Mouse (Mus musculus): ENCODE measurements around the gene Abcc4. TPM values are rescaled to one million over a fixed set of nuclear protein-coding genes. Genes with fewer than 3 reads are reported as not detected.

Gene Abcc4
- polyA plus RNA-seq, 1 experiment from 2014 or later: 1.6 TPM

DNA sequence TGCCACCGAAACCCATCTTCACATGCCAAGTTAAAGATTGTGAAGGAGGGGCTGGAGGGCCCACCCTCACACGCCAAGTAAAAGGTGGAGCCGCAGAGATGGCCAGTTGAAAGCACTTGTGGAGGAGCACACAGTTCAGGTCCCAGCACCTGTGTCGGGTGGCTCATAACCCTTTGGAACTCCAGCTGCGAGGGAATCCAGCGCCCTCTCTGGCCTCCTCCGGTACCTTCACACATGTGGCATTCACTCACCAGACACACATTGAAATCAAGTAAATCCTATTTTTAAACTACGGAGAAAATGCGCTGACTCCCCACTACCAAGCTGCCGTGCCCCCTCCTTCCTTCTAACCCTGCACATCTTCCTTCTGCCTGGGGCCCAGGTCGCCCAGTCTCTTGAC is 95.2 kb downstream of the Abcc4 start:
- 95% methylated on average over 11 of the region's 11 CpGs for WGBS
- no peak for ATAC-seq (replicated peaks)
- Histone ChIP-seq H3K9me3 (no peaks in the 10 kb centered on the region), H3K4me1 (no peaks in the 10 kb centered on the region), H3K4me2 (no peak overlapping the region), H3K27ac (no peak overlapping the region), H3K36me3 (replicated peaks) (no peaks in the 10 kb centered on the region), H3K9ac (no peak overlapping the region), H3K27me3 (replicated peaks) (no peaks in the 10 kb centered on the region), H3K4me3 (no peak overlapping the region)

DNA sequence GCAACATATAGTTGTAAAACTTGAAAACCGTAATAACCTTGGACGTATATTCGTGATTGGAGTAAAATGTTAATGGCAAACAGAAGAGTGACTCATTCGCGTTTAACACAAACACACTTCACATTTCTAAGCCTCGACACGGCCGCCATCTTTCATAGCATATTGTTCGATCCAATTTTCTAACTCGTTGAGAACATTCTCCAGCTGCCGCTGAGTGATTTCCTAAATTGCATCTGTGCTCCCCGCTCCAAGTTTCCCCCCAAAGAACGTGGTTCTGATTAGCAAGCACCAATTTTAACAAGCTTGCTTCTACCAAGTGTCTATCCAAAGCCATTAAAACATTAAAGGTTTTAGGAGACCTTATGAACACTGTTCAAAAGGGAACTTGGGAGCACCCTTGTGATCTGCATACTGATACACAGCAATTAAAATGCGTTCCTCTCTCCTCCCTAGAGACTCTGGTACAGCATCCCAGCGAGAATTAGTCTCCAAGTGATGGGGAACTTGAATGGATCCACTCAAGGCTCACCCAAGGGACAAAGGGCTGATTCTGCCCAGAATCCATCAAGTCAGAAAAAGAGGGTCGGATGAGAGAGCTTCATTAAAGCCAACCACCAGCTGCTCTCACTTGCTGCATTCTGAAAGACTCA is 97.1 kb downstream of the Abcc4 start:
- H3K27ac ChIP-seq: no peak overlapping the region
- no peak overlapping the region for H3K9ac ChIP-seq
- no peaks in the 10 kb centered on the region for H3K27me3 ChIP-seq (replicated peaks)
- no peaks in the 10 kb centered on the region for H3K4me1 ChIP-seq
- H3K4me2 ChIP-seq: no peak overlapping the region
- 73% methylated on average over 16 of the region's 16 CpGs for WGBS
- peak; percentile 62 for ATAC-seq (replicated peaks)
- no peak overlapping the region for H3K4me3 ChIP-seq
- H3K36me3 ChIP-seq (replicated peaks): no peaks in the 10 kb centered on the region
- H3K9me3 ChIP-seq: no peaks in the 10 kb centered on the region

DNA sequence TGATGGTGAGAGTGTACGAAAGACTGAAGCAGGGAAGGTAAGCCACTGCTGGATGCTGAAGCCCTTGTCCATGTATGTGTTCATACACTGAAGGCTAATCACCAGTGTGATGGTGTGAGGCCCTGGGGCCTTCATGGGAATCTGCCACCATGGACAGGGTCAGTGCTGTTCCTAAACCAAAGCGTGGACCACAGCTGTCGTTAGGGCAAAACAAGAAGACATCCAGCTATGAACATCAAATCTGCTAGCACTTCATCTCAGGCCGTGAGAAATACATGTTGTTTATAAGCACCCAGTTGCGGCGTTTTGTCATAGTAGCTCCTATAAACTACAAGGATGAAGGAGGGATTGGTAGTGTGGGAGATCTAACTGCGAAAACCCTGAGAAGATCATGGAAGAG is 97.7 kb downstream of the Abcc4 start:
- 95% methylated on average over 7 of the region's 7 CpGs for WGBS
- no peak for ATAC-seq (replicated peaks)
- no peak overlapping the region for H3K27ac ChIP-seq
- no peak overlapping the region for H3K9ac ChIP-seq
- H3K4me3 ChIP-seq: no peak overlapping the region
- no peak overlapping the region for H3K4me2 ChIP-seq
- H3K36me3 ChIP-seq (replicated peaks): no peaks in the 10 kb centered on the region
- H3K4me1 ChIP-seq: no peaks in the 10 kb centered on the region
- no peaks in the 10 kb centered on the region for H3K9me3 ChIP-seq
- no peaks in the 10 kb centered on the region for H3K27me3 ChIP-seq (replicated peaks)

DNA sequence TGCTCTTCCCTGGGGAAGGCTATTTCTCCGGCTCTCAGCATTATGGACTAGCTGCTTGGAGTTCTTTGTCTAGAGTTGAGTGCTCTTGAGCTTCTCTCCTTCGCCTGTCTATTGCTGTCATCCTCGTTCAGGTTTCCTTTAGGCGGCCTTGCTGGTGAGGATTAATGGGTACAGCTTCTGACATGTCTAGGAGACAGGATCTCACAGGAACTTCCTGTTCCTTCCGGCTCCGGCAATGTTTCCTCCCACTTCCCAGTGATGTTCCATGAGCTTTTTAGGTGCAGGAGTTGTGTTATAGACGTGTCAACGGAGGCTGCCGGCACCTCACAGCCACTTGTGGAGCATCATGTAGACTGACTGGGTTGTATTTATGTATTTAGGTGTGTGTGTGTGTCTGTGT is 99.5 kb downstream of the Abcc4 start:
- Histone ChIP-seq H3K36me3 (replicated peaks) (no peaks in the 10 kb centered on the region), H3K27ac (no peak overlapping the region), H3K4me1 (no peaks in the 10 kb centered on the region), H3K27me3 (replicated peaks) (no peaks in the 10 kb centered on the region), H3K9me3 (no peaks in the 10 kb centered on the region), H3K4me3 (no peak overlapping the region), H3K9ac (no peak overlapping the region), H3K4me2 (no peak overlapping the region)
- no peak for ATAC-seq (replicated peaks)
- WGBS: 88% methylated on average over 9 of the region's 9 CpGs

DNA sequence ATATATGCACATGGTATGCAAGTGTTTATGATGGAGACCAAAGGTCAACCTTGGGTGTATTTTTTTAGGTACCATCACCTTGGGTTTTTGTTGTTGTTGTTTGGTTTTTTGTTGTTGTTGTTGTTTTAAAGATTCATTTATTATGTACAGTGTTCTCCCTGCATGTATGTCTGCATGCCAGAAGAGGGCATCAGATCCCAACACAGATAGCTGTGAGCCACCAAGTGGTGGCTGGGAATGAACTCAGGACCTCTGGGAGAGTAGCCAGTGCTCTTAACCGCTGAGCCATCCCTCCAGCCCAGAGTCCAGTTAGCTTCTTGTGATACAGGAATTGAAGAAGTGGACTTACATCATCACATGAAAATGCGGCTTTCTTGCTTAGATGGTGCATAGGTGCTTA is 101.1 kb downstream of the Abcc4 start:
- WGBS: 95% methylated on average over 2 of the region's 2 CpGs
- H3K9ac ChIP-seq: no peak overlapping the region
- peaks cover 7% of the 10 kb centered on the region; the same call in 1 of the 2 replicates for H3K4me1 ChIP-seq
- no peaks in the 10 kb centered on the region for H3K36me3 ChIP-seq (replicated peaks)
- H3K9me3 ChIP-seq: no peaks in the 10 kb centered on the region
- H3K27me3 ChIP-seq (replicated peaks): no peaks in the 10 kb centered on the region
- no peak overlapping the region for H3K27ac ChIP-seq
- H3K4me2 ChIP-seq: no peak overlapping the region
- ATAC-seq (replicated peaks): no peak
- H3K4me3 ChIP-seq: no peak overlapping the region

DNA sequence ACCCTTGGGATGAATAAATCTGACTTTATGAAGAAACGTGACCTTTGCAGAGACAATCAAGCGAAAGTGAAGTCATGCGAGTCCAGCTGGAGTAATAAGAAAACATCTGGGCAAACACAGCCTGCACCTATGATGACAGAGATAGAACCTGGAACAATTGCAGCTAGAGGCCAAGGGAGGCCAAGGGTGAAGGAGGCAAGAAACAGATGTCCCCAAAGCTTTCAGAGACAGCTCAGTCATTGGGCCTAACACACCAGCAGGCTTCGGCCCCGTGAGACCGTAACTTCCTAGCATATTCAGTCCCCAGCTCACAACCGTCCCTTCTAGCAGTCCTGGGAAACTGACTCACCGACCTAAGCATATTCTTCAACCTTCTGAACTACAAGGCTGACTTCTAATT is 104.0 kb downstream of the Abcc4 start:
- ATAC-seq (replicated peaks): no peak
- H3K4me1 ChIP-seq: peaks cover 7% of the 10 kb centered on the region; the same call in 1 of the 2 replicates

DNA sequence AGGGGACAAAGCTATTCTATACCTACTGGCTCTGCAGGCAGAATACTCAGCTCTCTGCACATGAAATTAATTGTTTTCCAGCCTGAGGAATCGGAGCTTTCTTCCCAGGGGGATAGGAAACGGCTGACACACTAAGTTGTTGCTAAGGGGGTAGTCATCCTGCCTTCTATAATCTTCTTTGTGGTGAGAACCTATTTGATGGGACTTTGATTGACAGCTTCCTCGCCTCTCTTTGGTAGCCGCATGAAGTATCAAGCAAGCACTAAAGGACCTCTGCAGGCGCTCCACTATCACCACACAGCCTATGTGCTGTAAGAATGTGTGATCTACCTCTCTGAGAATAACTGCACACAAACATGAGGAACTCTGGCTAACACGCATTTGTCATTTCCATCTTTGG is 105.3 kb downstream of the Abcc4 start:
- Histone ChIP-seq H3K9me3 (no peaks in the 10 kb centered on the region), H3K36me3 (replicated peaks) (no peaks in the 10 kb centered on the region), H3K27me3 (replicated peaks) (no peaks in the 10 kb centered on the region), H3K4me1 (peaks cover 7% of the 10 kb centered on the region; the same call in 1 of the 2 replicates), H3K4me2 (no peak overlapping the region), H3K9ac (no peak overlapping the region), H3K27ac (no peak overlapping the region), H3K4me3 (no peak overlapping the region)
- 21% methylated on average over 6 of the region's 6 CpGs for WGBS
- ATAC-seq (replicated peaks): peak; percentile 82

More for the DNA sequence above, 104.0 kb downstream of the Abcc4 start:
- Histone ChIP-seq H3K9me3 (no peaks in the 10 kb centered on the region), H3K9ac (no peak overlapping the region), H3K4me2 (no peak overlapping the region), H3K4me3 (no peak overlapping the region), H3K27ac (no peak overlapping the region), H3K27me3 (replicated peaks) (no peaks in the 10 kb centered on the region), H3K36me3 (replicated peaks) (no peaks in the 10 kb centered on the region)
- 82% methylated on average over 8 of the region's 8 CpGs for WGBS

DNA sequence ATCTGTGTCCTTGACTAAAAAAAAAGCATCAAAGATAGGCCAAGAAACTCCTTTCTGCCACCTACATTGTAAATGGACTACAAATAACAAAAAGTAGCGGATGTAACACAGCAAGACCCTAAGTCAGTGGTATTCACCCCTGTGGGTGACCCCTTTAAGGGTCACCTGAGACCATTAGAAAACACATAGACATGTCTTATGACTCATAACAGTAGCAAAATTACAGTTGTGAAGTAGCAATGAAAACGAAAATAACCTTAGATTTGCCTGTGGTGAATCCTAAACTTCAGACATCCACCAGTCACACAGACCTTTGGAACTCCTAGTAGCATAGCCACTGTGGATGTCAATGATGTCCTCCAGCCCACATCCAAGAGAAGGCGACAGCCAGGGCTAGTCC is 107.3 kb downstream of the Abcc4 start:
- ATAC-seq (replicated peaks): no peak
- no peaks in the 10 kb centered on the region for H3K27me3 ChIP-seq (replicated peaks)
- H3K36me3 ChIP-seq (replicated peaks): no peaks in the 10 kb centered on the region
- no peaks in the 10 kb centered on the region for H3K9me3 ChIP-seq
- H3K27ac ChIP-seq: no peak overlapping the region
- no peak overlapping the region for H3K4me3 ChIP-seq
- H3K4me1 ChIP-seq: peaks cover 7% of the 10 kb centered on the region; the same call in 1 of the 2 replicates
- 92% methylated on average over 3 of the region's 3 CpGs for WGBS
- H3K9ac ChIP-seq: no peak overlapping the region
- H3K4me2 ChIP-seq: no peak overlapping the region

DNA sequence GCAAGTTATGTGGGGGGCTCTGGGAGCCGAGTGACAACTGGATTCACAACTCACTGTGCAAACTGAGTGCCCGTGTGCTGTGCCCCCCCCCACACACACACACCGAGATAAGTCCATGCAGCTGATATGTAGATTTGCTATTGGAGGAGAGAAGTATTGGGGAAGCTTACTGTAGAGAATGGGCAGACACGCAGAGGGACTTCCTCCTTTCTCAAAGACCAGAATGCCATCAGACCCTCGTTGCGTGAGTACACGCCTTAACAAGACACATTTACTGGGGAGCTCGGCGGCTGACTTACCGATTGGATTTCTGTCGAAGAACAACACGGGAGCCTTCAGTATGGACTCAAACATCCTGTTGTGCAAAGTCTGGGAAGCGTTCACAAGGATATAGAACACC is 111.6 kb downstream of the Abcc4 start:
- no peak for ATAC-seq (replicated peaks)
- H3K27ac ChIP-seq: no peak overlapping the region
- peaks cover 6% of the 10 kb centered on the region; the same call in 1 of the 2 replicates for H3K4me1 ChIP-seq
- H3K4me2 ChIP-seq: no peak overlapping the region
- H3K4me3 ChIP-seq: no peak overlapping the region
- WGBS: 84% methylated on average over 13 of the region's 13 CpGs
- H3K27me3 ChIP-seq (replicated peaks): peaks cover 6% of the 10 kb centered on the region; the same call in 1 of the 2 replicates
- H3K36me3 ChIP-seq (replicated peaks): no peaks in the 10 kb centered on the region
- H3K9me3 ChIP-seq: no peaks in the 10 kb centered on the region
- H3K9ac ChIP-seq: no peak overlapping the region

DNA sequence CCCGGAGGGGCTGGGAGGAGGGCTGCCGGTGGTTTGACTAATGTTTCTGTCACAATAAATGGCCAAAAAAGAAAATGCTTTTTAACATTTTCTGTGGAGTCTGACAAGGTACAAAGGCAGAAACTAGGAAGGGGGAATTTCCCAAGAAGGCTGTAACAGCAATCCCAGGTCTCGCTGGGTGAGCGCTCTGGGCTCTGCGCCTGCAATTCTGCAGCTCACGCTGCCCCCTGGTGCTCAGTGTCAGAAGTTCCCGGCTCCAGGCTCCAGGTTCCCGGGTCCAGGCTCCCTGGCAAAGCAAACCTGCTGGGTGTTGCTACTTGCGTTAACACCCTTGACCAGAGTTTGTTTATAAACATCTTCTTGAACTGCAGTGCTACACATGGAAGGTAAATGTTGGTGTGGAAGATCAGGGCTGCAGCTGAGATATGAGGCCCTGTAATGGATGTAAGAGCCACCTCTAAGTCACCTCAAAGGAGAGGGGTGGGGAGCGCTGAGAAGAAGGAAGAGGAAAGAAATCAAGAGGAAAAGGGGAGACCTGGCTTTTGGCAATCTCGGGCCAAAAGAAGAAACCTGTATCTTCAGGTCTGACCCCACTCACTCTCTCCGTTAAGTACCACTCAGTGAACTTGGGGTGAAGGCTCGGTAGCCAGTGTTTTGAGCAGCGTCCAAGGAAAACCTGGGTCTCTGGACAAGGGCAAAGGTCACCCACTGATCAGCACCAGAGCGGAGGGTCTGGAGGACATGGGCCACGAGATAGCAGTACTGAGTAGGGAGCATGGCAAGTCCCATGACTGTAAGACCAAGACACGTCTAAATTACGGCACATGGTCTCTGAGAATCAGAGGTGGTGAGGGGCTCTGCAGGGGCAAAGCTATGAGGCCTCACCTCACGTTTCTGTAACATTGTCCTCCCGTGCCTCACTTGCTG is 114.3 kb downstream of the Abcc4 start:
- Histone ChIP-seq H3K4me3 (no peak overlapping the region), H3K9me3 (no peaks in the 10 kb centered on the region), H3K4me1 (peaks cover 6% of the 10 kb centered on the region; the same call in 1 of the 2 replicates), H3K4me2 (0 out of 2 replicates have a peak overlapping the region, but pooled peaks have one; percentile 1), H3K27me3 (replicated peaks) (peaks cover 6% of the 10 kb centered on the region; the same call in 1 of the 2 replicates), H3K27ac (no peak overlapping the region), H3K36me3 (replicated peaks) (no peaks in the 10 kb centered on the region), H3K9ac (no peak overlapping the region)
- WGBS: 47% methylated on average over 20 of the region's 20 CpGs
- peak; percentile 90 for ATAC-seq (replicated peaks)

DNA sequence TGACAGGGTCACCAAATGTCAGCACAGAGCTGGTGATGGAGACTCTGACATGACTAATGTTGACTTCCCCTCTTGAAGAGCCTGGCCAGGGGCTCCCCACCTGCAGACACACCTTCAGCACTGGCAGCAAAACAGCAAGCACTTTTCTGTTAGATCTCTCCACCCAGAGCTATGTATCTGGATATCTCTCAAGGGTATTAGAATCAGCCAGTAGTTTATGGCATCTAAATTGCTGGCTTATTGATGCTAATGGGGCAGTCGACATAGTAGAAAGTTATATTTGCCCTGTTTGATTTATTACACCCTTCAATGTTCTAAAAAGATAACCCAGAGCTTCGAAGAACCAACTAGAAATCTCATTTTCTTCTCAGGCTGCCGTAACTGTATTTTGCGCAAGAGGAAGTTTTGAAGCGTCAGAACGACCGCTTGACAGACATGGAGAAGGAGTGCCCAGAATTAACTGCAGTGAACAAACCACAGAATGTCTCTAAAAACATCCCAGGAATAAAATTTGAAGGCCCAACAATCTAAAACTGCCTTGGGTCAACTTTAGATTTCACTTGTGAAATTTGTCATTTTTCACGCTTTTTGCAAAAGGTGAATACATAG is 123.6 kb downstream of the Abcc4 start:
- no peak overlapping the region for H3K4me2 ChIP-seq
- no peaks in the 10 kb centered on the region for H3K4me1 ChIP-seq
- no peaks in the 10 kb centered on the region for H3K36me3 ChIP-seq (replicated peaks)
- ATAC-seq (replicated peaks): no peak
- no peaks in the 10 kb centered on the region for H3K27me3 ChIP-seq (replicated peaks)
- H3K27ac ChIP-seq: no peak overlapping the region
- H3K4me3 ChIP-seq: no peak overlapping the region
- no peak overlapping the region for H3K9ac ChIP-seq
- WGBS: 90% methylated on average over 8 of the region's 8 CpGs
- no peaks in the 10 kb centered on the region for H3K9me3 ChIP-seq

DNA sequence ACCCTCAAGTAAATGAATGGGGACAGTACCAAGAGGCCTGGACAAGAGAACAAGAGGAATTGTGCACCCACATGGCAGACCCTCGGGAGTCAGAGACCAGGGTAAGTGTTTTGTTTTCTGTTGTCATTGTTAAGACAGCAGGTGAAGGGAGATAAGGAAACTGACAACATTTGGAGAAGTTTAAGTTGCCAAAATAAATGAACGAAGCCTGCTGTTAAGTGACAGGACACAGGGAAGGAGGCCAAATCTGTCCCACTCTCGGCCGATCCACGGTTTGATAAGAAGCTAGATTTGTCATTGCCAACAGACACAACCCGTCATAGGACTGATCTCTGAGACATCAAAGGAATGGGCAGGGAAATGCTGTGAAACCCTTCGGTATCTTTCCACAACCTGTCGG is 124.3 kb downstream of the Abcc4 start:
- Histone ChIP-seq H3K27ac (no peak overlapping the region), H3K36me3 (replicated peaks) (no peaks in the 10 kb centered on the region), H3K4me2 (no peak overlapping the region), H3K4me3 (no peak overlapping the region), H3K27me3 (replicated peaks) (no peaks in the 10 kb centered on the region), H3K4me1 (no peaks in the 10 kb centered on the region), H3K9me3 (no peaks in the 10 kb centered on the region), H3K9ac (no peak overlapping the region)
- 69% methylated on average over 8 of the region's 8 CpGs for WGBS
- no peak for ATAC-seq (replicated peaks)

Measured in midbrain, embryonic 15.5 days (tissue).